Mouse (Mus musculus) liver, adult 2 months (tissue): ENCODE results near the gene Ccdc80.

Experiments
- CTCF ChIP-seq: fragments of 200-500 bp; IDR thresholded peaks from 2 replicates; pipeline ENCODE4 v1.5.1; 2011; ENCODE audit warnings: low read depth, low read length, control low read depth
- POLR2A ChIP-seq: fragments of 200-500 bp; IDR thresholded peaks from 2 replicates; pipeline ENCODE4 v1.6.1; 2011; ENCODE audit warnings: low read length, control low read depth; ENCODE audit not compliant: insufficient read depth; ENCODE audit errors: extremely low read depth

- TF ChIP-seq CTCF: no peak
- no peak for TF ChIP-seq POLR2A
Observed at GRCm38 (mm10) chr16:45097467-45097866, 4.3 kb downstream of the Ccdc80 start.
